Mouse (Mus musculus) testis, adult 2 months (tissue): ENCODE data around the gene Cbx8. TPM values are rescaled to one million over a fixed set of nuclear protein-coding genes. Genes with fewer than 3 reads are reported as not detected.

ENCODE experiments used
- H3K27ac ChIP-seq: fragments of 200-500 bp; 2 replicates; pipeline ENCODE4 v1.5.1; 2012; ENCODE audit warnings: low read depth, low read length; ENCODE audit not compliant: control insufficient read depth, insufficient read depth
- H3K27me3 ChIP-seq: fragments of 200-500 bp; 2 replicates; pipeline ENCODE4 v1.6.1; 2012; ENCODE audit warnings: mild to moderate bottlenecking, low read length, moderate library complexity; ENCODE audit not compliant: control insufficient read depth, insufficient read depth
- H3K36me3 ChIP-seq: fragments of 200-500 bp; 2 replicates; pipeline ENCODE4 v1.6.1; 2012; ENCODE audit warnings: mild to moderate bottlenecking, low read length; ENCODE audit not compliant: control insufficient read depth, insufficient read depth
- H3K4me1 ChIP-seq: fragments of 200-500 bp; 2 replicates; pipeline ENCODE4 v1.6.1; 2012; ENCODE audit warnings: low read length; ENCODE audit not compliant: control insufficient read depth, insufficient read depth
- H3K4me3 ChIP-seq: fragments of 200-500 bp; 2 replicates; pipeline ENCODE4 v1.5.1; 2012; ENCODE audit warnings: low read depth, mild to moderate bottlenecking, low read length, moderate library complexity, mixed read lengths; ENCODE audit not compliant: control insufficient read depth
- CTCF ChIP-seq: fragments of 200-500 bp; IDR thresholded peaks from 2 replicates; pipeline ENCODE4 v1.5.1; 2012; ENCODE audit warnings: low read depth, mild to moderate bottlenecking, inconsistent platforms, low read length, moderate library complexity; ENCODE audit not compliant: control insufficient read depth, insufficient read depth, insufficient replicate concordance
- POLR2A ChIP-seq: fragments of 200-500 bp; IDR thresholded peaks from 2 replicates; pipeline ENCODE4 v1.6.1; 2012; ENCODE audit warnings: low read depth, mild to moderate bottlenecking, inconsistent platforms, low read length, moderate library complexity; ENCODE audit not compliant: control insufficient read depth
- polyA plus RNA-seq: library from polyadenylated mRNA; depleted of rRNA; stranded (reverse); fragments of >200 nt; gene quantifications from 2 replicates; pipeline ENCODE4 v1.2.3, GENCODE M21; 2012

Gene Cbx8
- polyA plus RNA-seq, 1 experiment: 0.53 TPM

DNA sequence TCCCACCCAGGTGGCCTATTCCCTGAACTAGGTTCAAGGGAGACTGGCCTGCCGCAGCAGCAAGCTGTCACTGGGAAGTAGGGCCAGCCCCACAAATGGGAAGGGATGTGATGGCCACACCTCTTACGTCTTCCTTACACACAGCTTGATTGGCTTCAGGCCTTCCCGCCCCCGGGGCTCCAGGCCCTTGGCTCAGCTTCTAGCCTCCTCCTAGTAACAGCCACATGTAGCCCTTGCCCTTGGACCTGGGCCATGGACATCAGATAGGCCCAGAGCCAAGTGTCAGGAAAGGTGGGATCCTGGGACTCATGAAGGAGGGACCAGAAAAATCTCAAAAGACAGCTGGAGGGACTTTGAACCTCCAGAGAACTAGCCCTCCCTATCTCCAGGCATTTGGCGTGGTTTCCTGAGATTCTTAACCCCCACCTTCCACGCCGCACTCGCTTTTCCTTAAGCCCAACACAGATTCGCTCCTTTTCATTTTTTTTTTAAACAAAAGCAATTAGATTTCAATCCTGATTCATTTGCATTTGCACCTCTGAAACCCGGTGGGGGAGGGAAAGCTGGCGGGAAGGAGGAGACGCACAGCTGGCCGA lies 12.0 kb upstream of the Cbx8 start:
- Histone ChIP-seq H3K27me3 (peaks cover 2% of the 10 kb centered on the region; the same call in 1 of the 2 replicates), H3K4me3 (peak overlapping the region; percentile 56), H3K4me1 (peaks cover 36% of the 10 kb centered on the region), H3K27ac (peak overlapping the region; percentile 43; the same call in 1 of the 2 replicates), H3K36me3 (no peaks in the 10 kb centered on the region)
- no peak for TF ChIP-seq POLR2A
- no peak for TF ChIP-seq CTCF

DNA sequence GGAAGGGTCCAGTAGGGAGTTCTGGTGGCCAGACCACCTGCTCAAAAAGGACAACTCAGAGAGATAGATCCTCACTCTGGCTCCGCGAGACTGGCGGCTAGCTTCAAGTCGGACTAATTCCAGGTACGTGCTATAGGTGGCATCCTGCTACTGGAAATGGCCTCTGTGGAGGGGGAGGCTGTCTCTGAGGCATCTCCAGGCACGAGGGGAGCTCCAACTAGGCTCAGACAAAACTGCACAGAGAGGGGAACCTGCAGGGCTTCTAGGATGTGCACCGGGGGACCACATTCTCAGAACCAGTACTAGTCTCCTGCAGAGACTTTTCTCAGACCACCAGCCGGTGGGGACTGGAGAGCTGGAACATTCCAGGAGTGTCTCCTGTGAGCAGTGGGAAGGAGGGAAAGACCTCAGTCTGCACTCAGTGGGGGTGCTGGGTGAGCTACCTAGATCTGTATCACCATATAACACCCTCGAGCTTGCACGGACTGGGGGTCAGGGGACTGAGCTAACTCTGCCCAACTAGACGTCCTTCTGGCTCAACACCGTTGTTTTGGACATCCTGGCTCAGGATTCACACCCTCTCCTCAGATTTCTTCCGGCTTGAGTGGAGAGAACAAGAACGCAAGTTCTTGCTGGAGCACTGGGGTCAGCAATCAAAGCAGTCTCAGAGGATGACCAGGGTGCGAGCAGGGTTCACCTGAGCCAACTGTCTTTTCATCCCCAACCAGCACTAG lies 11.3 kb upstream of the Cbx8 start:
- Histone ChIP-seq H3K27ac (no peak overlapping the region), H3K27me3 (peaks cover 5% of the 10 kb centered on the region; the same call in 1 of the 2 replicates), H3K4me3 (no peak overlapping the region), H3K36me3 (no peaks in the 10 kb centered on the region), H3K4me1 (peaks cover 31% of the 10 kb centered on the region)
- TF ChIP-seq CTCF: peak; percentile 30; the same call in 1 of the 2 replicates
- TF ChIP-seq POLR2A: no peak

DNA sequence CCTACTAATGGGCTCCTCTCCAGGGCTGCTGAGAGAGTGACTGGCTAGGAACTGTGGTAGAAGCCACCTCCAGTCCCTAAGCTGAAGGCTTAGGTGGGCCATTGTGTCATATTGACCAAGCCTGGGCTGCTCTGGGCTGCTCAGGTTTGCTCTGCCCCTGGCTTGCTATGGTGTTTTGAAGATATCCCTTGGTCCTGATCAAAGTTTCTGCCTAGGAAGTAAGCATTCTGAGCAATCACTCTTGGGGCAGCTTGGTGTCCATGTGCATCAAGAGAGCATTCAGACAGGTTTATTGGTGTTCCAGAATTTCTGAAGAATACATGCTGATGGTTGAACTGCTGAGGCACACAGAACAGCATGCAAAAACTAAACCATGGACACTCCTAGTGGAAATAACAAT lies 10.7 kb upstream of the Cbx8 start:
- H3K27ac ChIP-seq: no peak overlapping the region
- peaks cover 5% of the 10 kb centered on the region; the same call in 1 of the 2 replicates for H3K27me3 ChIP-seq
- H3K4me1 ChIP-seq: peaks cover 37% of the 10 kb centered on the region
- no peaks in the 10 kb centered on the region for H3K36me3 ChIP-seq
- H3K4me3 ChIP-seq: no peak overlapping the region
- TF ChIP-seq POLR2A: no peak
- TF ChIP-seq CTCF: no peak

DNA sequence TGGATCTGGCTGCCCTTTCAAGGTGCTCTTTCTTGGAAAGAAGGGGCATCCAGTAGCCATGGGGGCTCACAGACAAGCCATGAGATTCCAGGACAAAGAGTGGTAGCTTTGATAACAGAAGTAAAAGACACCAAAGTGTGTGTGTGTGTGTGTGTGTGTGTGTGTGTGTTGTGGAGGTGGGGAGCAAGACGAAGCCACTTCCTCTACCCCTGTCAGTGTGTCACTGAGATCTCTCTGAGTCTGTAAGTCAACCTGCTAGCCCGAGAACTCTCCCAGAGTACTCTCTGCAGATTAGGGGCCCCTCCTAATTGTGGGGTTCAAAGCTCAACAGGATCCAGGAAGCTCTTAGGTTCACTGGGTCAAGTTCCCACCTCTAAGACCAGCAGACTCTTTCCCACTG lies 9.6 kb upstream of the Cbx8 start:
- Histone ChIP-seq H3K36me3 (no peaks in the 10 kb centered on the region), H3K4me1 (peaks cover 35% of the 10 kb centered on the region), H3K4me3 (no peak overlapping the region)

DNA sequence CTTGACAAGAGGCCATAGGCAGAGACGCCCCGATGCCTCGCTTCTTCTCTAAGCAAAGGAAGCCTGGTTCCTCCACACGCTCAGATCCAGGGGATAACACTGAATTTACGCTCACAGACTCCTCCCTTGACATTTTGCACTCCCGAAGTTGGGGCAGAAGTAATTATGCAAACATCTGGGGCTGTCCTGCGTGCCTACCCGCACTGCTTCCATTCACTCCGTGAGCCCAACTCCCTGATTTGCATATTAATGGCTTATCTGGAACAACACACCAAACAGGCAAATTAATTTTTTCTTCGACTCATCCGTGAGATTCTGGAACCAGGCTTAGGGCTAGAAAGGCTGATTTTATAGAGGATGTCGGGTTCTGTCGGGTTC lies 7.4 kb upstream of the Cbx8 start:
- TF ChIP-seq CTCF (no peak), POLR2A (no peak)
- 0 out of 2 replicates have a peak, but pooled peaks cover 2% of the 10 kb centered on the region for H3K27me3 ChIP-seq
- H3K4me3 ChIP-seq: no peak overlapping the region
- H3K27ac ChIP-seq: no peak overlapping the region
- H3K36me3 ChIP-seq: no peaks in the 10 kb centered on the region
- peaks cover 28% of the 10 kb centered on the region for H3K4me1 ChIP-seq

More for the DNA sequence above, 9.6 kb upstream of the Cbx8 start:
- peaks cover 5% of the 10 kb centered on the region; the same call in 1 of the 2 replicates for H3K27me3 ChIP-seq
- TF ChIP-seq POLR2A (no peak), CTCF (no peak)
- no peak overlapping the region for H3K27ac ChIP-seq

DNA sequence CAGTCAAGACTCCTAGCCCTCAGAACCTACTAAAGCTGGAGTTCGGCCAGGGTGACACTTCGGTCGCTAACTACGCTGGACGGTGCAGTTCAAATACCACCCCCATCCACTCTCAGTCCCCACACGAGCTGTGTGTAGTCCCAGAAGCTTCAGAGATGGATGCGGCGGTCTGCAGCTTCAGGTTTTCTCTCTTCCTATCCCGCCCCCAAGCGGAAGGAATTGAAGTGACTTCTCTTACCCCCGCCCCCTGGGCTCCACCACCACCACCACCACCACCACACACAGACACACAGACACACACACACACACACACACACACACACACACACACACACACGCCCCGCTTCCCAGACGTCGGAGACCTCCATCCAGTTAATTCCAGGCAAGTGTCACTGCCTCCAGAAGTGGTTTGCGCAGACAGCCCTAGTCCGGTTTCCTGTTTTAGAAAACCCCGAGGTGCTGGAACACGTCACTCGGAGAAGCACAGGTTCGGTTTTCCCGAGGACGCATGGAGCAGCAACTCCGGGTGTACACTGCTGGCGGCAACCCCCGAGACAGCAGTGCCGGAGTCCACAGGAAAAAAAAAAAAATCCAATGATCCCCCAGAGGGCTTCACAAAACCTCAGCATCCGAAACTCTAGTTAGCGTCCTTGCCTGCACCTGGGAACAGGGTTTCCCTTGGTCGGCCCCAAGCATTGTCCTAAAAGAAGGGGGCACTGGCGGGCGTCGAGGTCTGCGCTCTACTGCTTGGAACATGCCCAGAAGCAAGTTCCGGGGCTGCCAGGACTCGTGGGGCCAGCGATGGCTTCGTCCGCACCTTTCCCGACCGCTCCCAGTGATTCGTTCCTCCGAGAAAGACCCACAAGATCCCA lies 6.7 kb upstream of the Cbx8 start:
- Histone ChIP-seq H3K27ac (no peak overlapping the region), H3K4me3 (peak overlapping the region; percentile 16), H3K4me1 (peaks cover 24% of the 10 kb centered on the region), H3K36me3 (no peaks in the 10 kb centered on the region), H3K27me3 (peaks cover 5% of the 10 kb centered on the region; the same call in 1 of the 2 replicates)
- TF ChIP-seq CTCF (no peak), POLR2A (no peak)

DNA sequence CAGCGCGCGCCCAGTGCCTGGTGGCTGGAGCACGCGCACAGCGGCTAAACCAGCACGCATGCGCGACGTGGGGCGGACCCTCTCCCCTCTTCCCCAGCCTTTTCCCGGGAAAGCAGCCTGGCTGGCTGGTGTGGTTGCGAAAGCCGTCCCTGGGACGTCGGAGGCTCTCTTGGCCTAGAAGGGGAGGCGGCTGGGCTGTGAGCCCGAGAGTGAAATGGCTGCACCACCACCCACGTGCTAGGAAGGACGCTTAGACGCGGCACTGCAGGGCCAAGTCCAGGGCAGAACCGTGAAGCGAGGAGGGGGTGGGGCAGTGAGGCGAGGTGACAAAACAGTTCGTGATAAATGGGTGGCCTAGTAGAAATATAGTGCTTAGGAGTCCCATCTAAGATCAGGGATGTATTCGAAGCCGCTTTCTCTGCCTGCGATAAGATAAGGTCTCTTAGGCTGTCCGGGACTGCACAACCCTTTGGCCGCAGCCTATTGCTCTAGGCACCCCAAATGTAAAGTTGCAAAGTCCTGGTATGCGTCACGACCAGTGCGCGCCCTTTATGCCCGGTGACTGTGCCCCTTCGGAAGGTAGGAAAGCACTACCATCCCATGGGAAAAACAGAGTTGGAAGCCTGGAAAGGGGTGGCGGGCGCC lies 6.0 kb upstream of the Cbx8 start:
- H3K4me3 ChIP-seq: peak overlapping the region; percentile 57
- H3K36me3 ChIP-seq: no peaks in the 10 kb centered on the region
- H3K4me1 ChIP-seq: peaks cover 28% of the 10 kb centered on the region
- no peak overlapping the region for H3K27ac ChIP-seq
- H3K27me3 ChIP-seq: peaks cover 5% of the 10 kb centered on the region
- TF ChIP-seq POLR2A (no peak), CTCF (no peak)
